Mouse (Mus musculus) midbrain, embryonic 16.5 days (tissue): Measurements from ENCODE around the gene Gm20388. TPM values are rescaled to one million over a fixed set of nuclear protein-coding genes. Genes with fewer than 3 reads are reported as not detected.
A peak's percentile ranks its signal among the peaks of the same experiment; 100 is the strongest.

Experiments used
- ATAC-seq: fragments of 200-750 bp; cut with Nextera tagmentation; 2 replicates; pipeline ENCODE4 v1.8.0; 2017; ENCODE audit warnings: moderate TSS enrichment
- H3K27ac ChIP-seq: fragments of 300-500 bp; sonication (generic); 2 replicates; pipeline ENCODE4 v1.5.1; 2014; ENCODE audit warnings: mild to moderate bottlenecking, low read length, mixed read lengths
- H3K27me3 ChIP-seq: fragments of 300-500 bp; sonication (generic); 2 replicates; pipeline ENCODE4 v1.6.1; 2014; ENCODE audit warnings: low read depth, low read length, mixed read lengths; ENCODE audit not compliant: control insufficient read depth, insufficient read depth
- H3K36me3 ChIP-seq: fragments of 300-500 bp; sonication (generic); 2 replicates; pipeline ENCODE4 v1.6.1; 2014; ENCODE audit warnings: mild to moderate bottlenecking, low read length, moderate library complexity, mixed read lengths; ENCODE audit not compliant: control insufficient read depth, insufficient read depth
- H3K4me1 ChIP-seq: fragments of 300-500 bp; sonication (generic); 2 replicates; pipeline ENCODE4 v1.6.1; 2014; ENCODE audit warnings: mild to moderate bottlenecking, low read length, mixed read lengths; ENCODE audit not compliant: control insufficient read depth, insufficient read depth
- H3K4me2 ChIP-seq: fragments of 300-500 bp; sonication (generic); 2 replicates; pipeline ENCODE4 v1.6.1; 2014; ENCODE audit warnings: mild to moderate bottlenecking, low read length, mixed read lengths
- H3K4me3 ChIP-seq: fragments of 300-500 bp; sonication (generic); 2 replicates; pipeline ENCODE4 v1.5.1; 2014; ENCODE audit warnings: low read depth, mild to moderate bottlenecking, low read length, moderate library complexity, mixed read lengths
- H3K9ac ChIP-seq: fragments of 300-500 bp; sonication (generic); 2 replicates; pipeline ENCODE4 v1.6.1; 2014; ENCODE audit warnings: low read depth, low read length, mixed read lengths
- H3K9me3 ChIP-seq: fragments of 300-500 bp; sonication (generic); replicated peaks from 2 replicates; pipeline ENCODE4 v1.6.1; 2014; ENCODE audit warnings: mild to moderate bottlenecking, low read length, mixed read lengths; ENCODE audit not compliant: control insufficient read depth, poor library complexity, severe bottlenecking
- WGBS: fragments of 180-500 bp; shearing (Covaris S2); extraction: QIAGEN DNeasy Blood & Tissue Kit; methylation state at CpG from one replicate; pipeline ENCODE4 v1.1.7; 2014; 5-methylcytosine and 5-hydroxymethylcytosine counted together
- polyA plus RNA-seq: library from polyadenylated mRNA; unstranded; fragments of >200 nt; fragmentation: Nextera tagmentation; extraction: Ambion mirVana; gene quantifications from 2 replicates; pipeline ENCODE4 v1.2.1, GENCODE M21; 2015

Gene Gm20388
- polyA plus RNA-seq, 1 experiment from 2014 or later, result 7.5 TPM

DNA sequence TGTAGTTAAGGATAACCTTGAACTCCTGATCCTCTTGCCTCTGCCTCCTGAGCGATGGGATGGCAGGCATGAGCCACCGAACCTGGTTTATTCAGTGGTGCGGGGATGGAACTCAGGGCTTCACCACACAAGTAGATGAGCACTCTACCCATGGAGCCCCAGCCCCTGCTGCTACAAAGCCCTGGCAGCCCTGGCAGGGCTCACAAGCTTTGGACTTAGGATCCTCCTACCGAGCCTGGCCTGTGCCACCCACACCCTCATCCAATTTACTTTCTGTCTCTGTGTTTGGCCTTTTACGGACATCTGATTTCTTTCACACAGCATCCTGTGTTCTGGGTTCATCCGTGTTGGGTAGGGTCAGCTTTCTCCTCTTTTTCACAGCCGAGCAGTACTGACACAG is 406.1 kb downstream of the Gm20388 start:
- no peak overlapping the region for H3K4me3 ChIP-seq
- no peak overlapping the region for H3K4me2 ChIP-seq
- no peaks in the 10 kb centered on the region for H3K27me3 ChIP-seq
- no peak overlapping the region for H3K9ac ChIP-seq
- 86% methylated on average over 7 of the region's 7 CpGs for WGBS
- no peaks in the 10 kb centered on the region for H3K9me3 ChIP-seq
- peaks cover 5% of the 10 kb centered on the region for H3K4me1 ChIP-seq
- H3K36me3 ChIP-seq, result no peaks in the 10 kb centered on the region
- no peak overlapping the region for H3K27ac ChIP-seq
- no peak for ATAC-seq

DNA sequence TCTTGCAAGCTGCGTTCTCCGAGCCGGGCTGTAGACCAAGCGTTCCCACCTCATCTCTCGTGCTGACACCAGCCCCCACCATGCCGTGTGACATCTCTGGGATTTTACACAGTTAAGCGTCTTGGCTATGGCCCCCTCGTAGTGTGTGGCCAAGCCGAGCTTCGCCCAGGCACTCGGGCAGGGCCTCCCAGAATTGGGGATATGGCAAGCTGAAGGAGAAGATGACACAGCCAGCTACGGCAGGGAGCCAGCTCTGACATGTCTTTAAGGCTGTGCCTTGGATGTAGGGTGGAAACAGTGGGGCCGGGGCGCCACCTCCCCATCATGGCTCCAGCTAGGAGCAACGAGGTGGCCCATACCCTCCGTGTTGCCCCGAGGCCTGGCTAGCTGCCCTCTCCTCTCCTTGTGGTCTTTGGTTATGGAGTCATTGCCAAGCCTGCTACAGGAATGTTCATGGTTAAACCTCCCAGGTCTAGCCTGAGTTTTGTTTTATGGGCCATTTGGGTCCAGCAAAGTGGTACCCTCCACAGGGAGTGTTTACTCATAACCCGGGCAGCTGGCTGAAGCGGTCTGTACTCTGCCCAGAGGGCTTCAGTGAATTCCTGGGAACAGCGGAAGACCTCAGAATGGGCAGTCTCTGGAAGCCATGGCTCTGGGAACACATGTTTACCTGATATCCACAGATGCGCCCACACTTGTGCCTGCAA is 406.6 kb downstream of the Gm20388 start:
- no peak overlapping the region for H3K4me2 ChIP-seq
- ATAC-seq, result no peak
- no peaks in the 10 kb centered on the region for H3K36me3 ChIP-seq
- 91% methylated on average over 21 of the region's 21 CpGs for WGBS
- H3K9ac ChIP-seq, result no peak overlapping the region
- no peaks in the 10 kb centered on the region for H3K9me3 ChIP-seq
- peaks cover 5% of the 10 kb centered on the region for H3K4me1 ChIP-seq
- H3K27me3 ChIP-seq, result no peaks in the 10 kb centered on the region
- H3K4me3 ChIP-seq, result no peak overlapping the region
- no peak overlapping the region for H3K27ac ChIP-seq

- Histone ChIP-seq H3K27me3 (no peaks in the 10 kb centered on the region), H3K27ac (no peak overlapping the region; the same call in 1 of the 2 replicates), H3K4me2 (no peak overlapping the region), H3K4me3 (no peak overlapping the region), H3K9me3 (no peaks in the 10 kb centered on the region), H3K36me3 (no peaks in the 10 kb centered on the region), H3K4me1 (peaks cover 16% of the 10 kb centered on the region), H3K9ac (no peak overlapping the region)
- 53% methylated on average over 12 of the region's 12 CpGs for WGBS
- no peak for ATAC-seq
Measured at GRCm38 (mm10) chr8:120318476-120318991, 407.9 kb downstream of the Gm20388 start.

- H3K27ac ChIP-seq, result no peak overlapping the region
- 24% methylated on average over 7 of the region's 7 CpGs for WGBS
- no peak overlapping the region for H3K4me3 ChIP-seq
- H3K4me2 ChIP-seq, result no peak overlapping the region
- peaks cover 17% of the 10 kb centered on the region for H3K4me1 ChIP-seq
- H3K36me3 ChIP-seq, result no peaks in the 10 kb centered on the region
- ATAC-seq, result peak; percentile 14; the same call in 1 of the 2 replicates
- H3K27me3 ChIP-seq, result no peaks in the 10 kb centered on the region
- H3K9me3 ChIP-seq, result no peaks in the 10 kb centered on the region
- no peak overlapping the region for H3K9ac ChIP-seq
Measured at GRCm38 (mm10) chr8:120319449-120319848, 408.8 kb downstream of the Gm20388 start.

- Histone ChIP-seq H3K4me3 (no peak overlapping the region), H3K4me2 (no peak overlapping the region), H3K4me1 (peaks cover 17% of the 10 kb centered on the region), H3K9me3 (no peaks in the 10 kb centered on the region), H3K27me3 (no peaks in the 10 kb centered on the region), H3K9ac (no peak overlapping the region), H3K27ac (no peak overlapping the region), H3K36me3 (no peaks in the 10 kb centered on the region)
- no peak for ATAC-seq
- 91% methylated on average over 5 of the region's 5 CpGs for WGBS
Measured at GRCm38 (mm10) chr8:120320146-120320545, 409.5 kb downstream of the Gm20388 start.

- Histone ChIP-seq H3K4me1 (peaks cover 17% of the 10 kb centered on the region), H3K27ac (no peak overlapping the region), H3K4me3 (no peak overlapping the region), H3K9me3 (no peaks in the 10 kb centered on the region), H3K27me3 (no peaks in the 10 kb centered on the region), H3K36me3 (no peaks in the 10 kb centered on the region), H3K9ac (no peak overlapping the region), H3K4me2 (no peak overlapping the region)
- 48% methylated on average over 6 of the region's 6 CpGs for WGBS
- no peak for ATAC-seq
Measured at GRCm38 (mm10) chr8:120321724-120322123, 411.1 kb downstream of the Gm20388 start.

GRCm38 (mm10) chr8:120322956-120323448 is 412.4 kb downstream of the Gm20388 start:
- H3K27ac ChIP-seq, result peak overlapping the region; percentile 63
- no peaks in the 10 kb centered on the region for H3K36me3 ChIP-seq
- peak; percentile 34; the same call in 1 of the 2 replicates for ATAC-seq
- no peak overlapping the region for H3K4me3 ChIP-seq
- 7% methylated on average over 20 of the region's 20 CpGs for WGBS
- no peak overlapping the region for H3K4me2 ChIP-seq
- peaks cover 15% of the 10 kb centered on the region for H3K4me1 ChIP-seq
- no peaks in the 10 kb centered on the region for H3K27me3 ChIP-seq
- H3K9ac ChIP-seq, result peak overlapping the region; percentile 46
- H3K9me3 ChIP-seq, result no peaks in the 10 kb centered on the region

DNA sequence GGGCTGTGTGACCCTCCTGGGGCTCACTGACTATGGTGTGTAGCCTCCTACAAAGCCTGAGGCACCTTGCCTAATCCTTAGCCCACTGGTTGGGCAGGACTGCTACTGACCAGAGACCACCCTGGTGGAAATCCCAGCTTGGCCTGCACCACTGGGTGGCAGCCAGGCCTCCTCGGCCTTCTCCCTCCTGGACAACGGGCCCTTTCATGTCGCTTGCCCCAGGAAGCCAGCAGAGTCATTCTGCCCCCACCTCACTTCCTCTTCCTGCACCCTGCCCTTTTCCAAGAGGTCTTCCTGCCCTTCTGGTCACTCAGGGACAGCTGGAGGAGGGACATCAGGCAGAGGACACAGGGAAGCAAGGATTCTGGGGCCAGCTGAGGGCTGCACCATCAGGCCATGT is 413.9 kb downstream of the Gm20388 start:
- Histone ChIP-seq H3K9ac (no peak overlapping the region), H3K4me3 (no peak overlapping the region), H3K4me2 (no peak overlapping the region), H3K9me3 (no peaks in the 10 kb centered on the region), H3K27me3 (no peaks in the 10 kb centered on the region), H3K36me3 (no peaks in the 10 kb centered on the region), H3K4me1 (peaks cover 18% of the 10 kb centered on the region), H3K27ac (no peak overlapping the region)
- WGBS, result 46% methylated on average over 3 of the region's 3 CpGs
- ATAC-seq, result no peak

GRCm38 (mm10) chr8:120325172-120325767 is 414.6 kb downstream of the Gm20388 start:
- H3K27me3 ChIP-seq, result no peaks in the 10 kb centered on the region
- no peaks in the 10 kb centered on the region for H3K9me3 ChIP-seq
- H3K4me1 ChIP-seq, result peaks cover 19% of the 10 kb centered on the region
- no peak for ATAC-seq
- no peak overlapping the region for H3K27ac ChIP-seq
- H3K9ac ChIP-seq, result no peak overlapping the region
- H3K4me3 ChIP-seq, result no peak overlapping the region
- WGBS, result 58% methylated on average over 5 of the region's 5 CpGs
- H3K4me2 ChIP-seq, result no peak overlapping the region
- H3K36me3 ChIP-seq, result no peaks in the 10 kb centered on the region
